Mouse (Mus musculus) neural tube, embryonic 12.5 days (tissue): Measurements from ENCODE around the gene Cgref1. TPM values are rescaled to one million over a fixed set of nuclear protein-coding genes. Genes with fewer than 3 reads are reported as not detected.

Source experiments
- ATAC-seq: fragments of 200-750 bp; cut with Nextera tagmentation; 2 replicates; pipeline ENCODE4 v1.8.0; 2017; ENCODE audit warnings: low read depth, mild to moderate bottlenecking, moderate TSS enrichment, moderate library complexity; ENCODE audit not compliant: low FRiP score
- H3K27ac ChIP-seq: fragments of 300-500 bp; sonication (generic); 2 replicates; pipeline ENCODE4 v1.5.1; 2016
- H3K27me3 ChIP-seq: fragments of 300-500 bp; sonication (generic); replicated peaks from 2 replicates; pipeline ENCODE4 v1.6.1; 2016; ENCODE audit warnings: mild to moderate bottlenecking
- H3K36me3 ChIP-seq: fragments of 300-500 bp; sonication (generic); 2 replicates; pipeline ENCODE4 v1.6.1; 2016; ENCODE audit warnings: mild to moderate bottlenecking
- H3K4me1 ChIP-seq: fragments of 300-500 bp; sonication (generic); 2 replicates; pipeline ENCODE4 v1.6.1; 2016
- H3K4me2 ChIP-seq: fragments of 300-500 bp; sonication (generic); replicated peaks from 2 replicates; pipeline ENCODE4 v1.6.1; 2016; ENCODE audit warnings: mild to moderate bottlenecking
- H3K4me3 ChIP-seq: fragments of 300-500 bp; sonication (generic); 2 replicates; pipeline ENCODE4 v1.5.1; 2016
- H3K9ac ChIP-seq: fragments of 300-500 bp; sonication (generic); 2 replicates; pipeline ENCODE4 v1.6.1; 2016; ENCODE audit warnings: mild to moderate bottlenecking
- H3K9me3 ChIP-seq: fragments of 300-500 bp; sonication (generic); 2 replicates; pipeline ENCODE4 v1.6.1; 2016; ENCODE audit warnings: mild to moderate bottlenecking
- WGBS: fragments of 180-500 bp; shearing (Covaris S2); methylation state at CpG from one replicate; pipeline ENCODE4 v1.1.7; 2016; 5-methylcytosine and 5-hydroxymethylcytosine counted together
- polyA plus RNA-seq: library from polyadenylated mRNA; unstranded; fragments of >200 nt; fragmentation: Nextera tagmentation; extraction: Ambion mirVana; gene quantifications from 2 replicates; pipeline ENCODE4 v1.2.1, GENCODE M21; 2016

Gene Cgref1
- polyA plus RNA-seq, 1 experiment from 2014 or later: 17.7 TPM

GRCm38 (mm10) chr5:30922581-30923041, 22.8 kb downstream of the Cgref1 start:
- Histone ChIP-seq H3K4me2 (peak overlapping the region; percentile 82), H3K4me1 (peaks cover 13% of the 10 kb centered on the region), H3K36me3 (peaks cover 5% of the 10 kb centered on the region; the same call in 1 of the 2 replicates), H3K9me3 (no peaks in the 10 kb centered on the region), H3K27ac (no peak overlapping the region), H3K4me3 (no peak overlapping the region), H3K9ac (no peak overlapping the region), H3K27me3 (no peaks in the 10 kb centered on the region)
- no peak for ATAC-seq
- WGBS: 75% methylated on average over 10 of the region's 10 CpGs

- Histone ChIP-seq H3K4me1 (peaks cover 13% of the 10 kb centered on the region), H3K27me3 (no peaks in the 10 kb centered on the region), H3K4me3 (peak within 1 kb of the TSS; percentile 47), H3K9ac (peak within 1 kb of the TSS; percentile 59), H3K9me3 (no peaks in the 10 kb centered on the region), H3K4me2 (peak within 1 kb of the TSS; percentile 82), H3K27ac (0 out of 2 replicates have a peak within 1 kb of the TSS, but pooled peaks have one; percentile 16), H3K36me3 (peaks cover 5% of the 10 kb centered on the region; the same call in 1 of the 2 replicates)
- under 1% methylated on average over 40 of the region's 40 CpGs for WGBS
- peak; percentile 66 for ATAC-seq
These were observed 23.9 kb downstream of the Cgref1 start, which contains the start of gene Khk for GRCm38 (mm10) chr5:30921256-30922033. Khk (plus strand) TSS chr5:30921431.

GRCm38 (mm10) chr5:30920621-30921020, 24.8 kb downstream of the Cgref1 start:
- 58% methylated on average over 19 of the region's 19 CpGs for WGBS
- no peak overlapping the region for H3K4me3 ChIP-seq
- no peaks in the 10 kb centered on the region for H3K9me3 ChIP-seq
- peak overlapping the region; percentile 82 for H3K4me2 ChIP-seq
- H3K4me1 ChIP-seq: peaks cover 17% of the 10 kb centered on the region
- peaks cover 5% of the 10 kb centered on the region; the same call in 1 of the 2 replicates for H3K36me3 ChIP-seq
- no peak overlapping the region for H3K27ac ChIP-seq
- ATAC-seq: 0 out of 2 replicates have a peak, but pooled peaks have one; percentile 4
- H3K27me3 ChIP-seq: no peaks in the 10 kb centered on the region
- H3K9ac ChIP-seq: no peak overlapping the region

GRCm38 (mm10) chr5:30919831-30920614, 25.4 kb downstream of the Cgref1 start:
- peaks cover 5% of the 10 kb centered on the region; the same call in 1 of the 2 replicates for H3K36me3 ChIP-seq
- H3K4me3 ChIP-seq: no peak overlapping the region
- no peak overlapping the region for H3K9ac ChIP-seq
- H3K27ac ChIP-seq: no peak overlapping the region
- no peaks in the 10 kb centered on the region for H3K27me3 ChIP-seq
- no peaks in the 10 kb centered on the region for H3K9me3 ChIP-seq
- no peak for ATAC-seq
- WGBS: 65% methylated on average over 11 of the region's 11 CpGs
- 0 out of 2 replicates have a peak overlapping the region, but pooled peaks have one; percentile 82 for H3K4me2 ChIP-seq
- peaks cover 22% of the 10 kb centered on the region for H3K4me1 ChIP-seq

- 82% methylated on average over 8 of the region's 8 CpGs for WGBS
- Histone ChIP-seq H3K9me3 (no peaks in the 10 kb centered on the region), H3K27ac (no peak overlapping the region), H3K9ac (no peak overlapping the region), H3K4me3 (no peak overlapping the region), H3K4me2 (no peak overlapping the region), H3K36me3 (peaks cover 5% of the 10 kb centered on the region; the same call in 1 of the 2 replicates), H3K27me3 (no peaks in the 10 kb centered on the region), H3K4me1 (peaks cover 29% of the 10 kb centered on the region)
- no peak for ATAC-seq
These were observed 26.7 kb downstream of the Cgref1 start for GRCm38 (mm10) chr5:30918691-30919090.

- peaks cover 5% of the 10 kb centered on the region; the same call in 1 of the 2 replicates for H3K36me3 ChIP-seq
- ATAC-seq: no peak
- H3K27ac ChIP-seq: no peak overlapping the region
- peaks cover 35% of the 10 kb centered on the region for H3K4me1 ChIP-seq
- H3K4me2 ChIP-seq: no peak overlapping the region
- no peak overlapping the region for H3K4me3 ChIP-seq
- 86% methylated on average over 31 of the region's 31 CpGs for WGBS
- no peaks in the 10 kb centered on the region for H3K27me3 ChIP-seq
- no peak overlapping the region for H3K9ac ChIP-seq
- no peaks in the 10 kb centered on the region for H3K9me3 ChIP-seq
These were observed 27.3 kb downstream of the Cgref1 start for GRCm38 (mm10) chr5:30917891-30918670.

GRCm38 (mm10) chr5:30917348-30917747, 28.0 kb downstream of the Cgref1 start:
- Histone ChIP-seq H3K4me3 (no peak overlapping the region), H3K4me1 (peaks cover 38% of the 10 kb centered on the region), H3K27me3 (no peaks in the 10 kb centered on the region), H3K27ac (no peak overlapping the region), H3K9me3 (no peaks in the 10 kb centered on the region), H3K9ac (no peak overlapping the region), H3K4me2 (no peak overlapping the region), H3K36me3 (peaks cover 5% of the 10 kb centered on the region; the same call in 1 of the 2 replicates)
- ATAC-seq: no peak
- WGBS: 88% methylated on average over 11 of the region's 11 CpGs

GRCm38 (mm10) chr5:30916841-30917240, 28.6 kb downstream of the Cgref1 start:
- Histone ChIP-seq H3K9me3 (no peaks in the 10 kb centered on the region), H3K4me3 (no peak overlapping the region), H3K4me2 (no peak overlapping the region), H3K27ac (no peak overlapping the region), H3K9ac (no peak overlapping the region), H3K27me3 (no peaks in the 10 kb centered on the region), H3K4me1 (peaks cover 37% of the 10 kb centered on the region), H3K36me3 (peaks cover 5% of the 10 kb centered on the region; the same call in 1 of the 2 replicates)
- no peak for ATAC-seq
- 94% methylated on average over 9 of the region's 9 CpGs for WGBS

GRCm38 (mm10) chr5:30915974-30916433, 29.4 kb downstream of the Cgref1 start:
- Histone ChIP-seq H3K4me3 (no peak overlapping the region), H3K27ac (no peak overlapping the region), H3K36me3 (peaks cover 5% of the 10 kb centered on the region; the same call in 1 of the 2 replicates), H3K4me2 (peak overlapping the region; percentile 53), H3K27me3 (no peaks in the 10 kb centered on the region), H3K4me1 (peaks cover 33% of the 10 kb centered on the region), H3K9me3 (no peaks in the 10 kb centered on the region), H3K9ac (no peak overlapping the region)
- WGBS: 5% methylated on average over 7 of the region's 7 CpGs
- peak; percentile 86 for ATAC-seq

- H3K4me1 ChIP-seq: peaks cover 33% of the 10 kb centered on the region
- H3K27me3 ChIP-seq: no peaks in the 10 kb centered on the region
- peaks cover 5% of the 10 kb centered on the region; the same call in 1 of the 2 replicates for H3K36me3 ChIP-seq
- 0 out of 2 replicates have a peak overlapping the region, but pooled peaks have one; percentile 37 for H3K27ac ChIP-seq
- no peak overlapping the region for H3K9ac ChIP-seq
- H3K9me3 ChIP-seq: no peaks in the 10 kb centered on the region
- peak overlapping the region; percentile 24; the same call in 1 of the 2 replicates for H3K4me3 ChIP-seq
- 74% methylated on average over 9 of the region's 9 CpGs for whole genome bisulfite sequencing
- peak overlapping the region; percentile 53 for H3K4me2 ChIP-seq
- ATAC-seq: peak; percentile 48
These were observed 29.9 kb downstream of the Cgref1 start for GRCm38 (mm10) chr5:30915456-30915855.

- no peak for ATAC-seq
- Histone ChIP-seq H3K9ac (no peak overlapping the region; the same call in 1 of the 2 replicates), H3K4me2 (peak overlapping the region; percentile 53), H3K4me3 (peak overlapping the region; percentile 24; the same call in 1 of the 2 replicates), H3K4me1 (peaks cover 33% of the 10 kb centered on the region), H3K27me3 (no peaks in the 10 kb centered on the region), H3K27ac (no peak overlapping the region), H3K36me3 (peaks cover 5% of the 10 kb centered on the region; the same call in 1 of the 2 replicates), H3K9me3 (no peaks in the 10 kb centered on the region)
- 83% methylated on average over 6 of the region's 6 CpGs for WGBS
These were observed 30.5 kb downstream of the Cgref1 start for GRCm38 (mm10) chr5:30914849-30915248.
